Mouse (Mus musculus) urinary bladder, postnatal 10 days (tissue): ENCODE measurements around the gene Cd46.

ENCODE experiments used
- DNase-seq: peaks from one replicate; pipeline ENCODE4 v3.0.0; 2022; ENCODE audit warnings: low spot score

Cd46 gene

GRCm38 (mm10) chr1:195092220-195092720, at the start of gene Cd46:
Gene Cd46 (minus strand): TSS chr1:195092249.
- peak; percentile 20 for DNase-seq

- no peak for DNase-seq
Measured at GRCm38 (mm10) chr1:195132070-195132469, 40.0 kb upstream of the Cd46 start.

- DNase-seq = no peak
Measured at GRCm38 (mm10) chr1:195131675-195132015, 39.6 kb upstream of the Cd46 start.

- peak; percentile 36 for DNase-seq
Measured at GRCm38 (mm10) chr1:195130953-195131674, 39.1 kb upstream of the Cd46 start, which contains the start of gene Cr1l. Gene Cr1l (minus strand): TSS chr1:195131586.

- DNase-seq = no peak
Measured at GRCm38 (mm10) chr1:195130479-195130878, 38.4 kb upstream of the Cd46 start.

- DNase-seq = no peak
Measured at GRCm38 (mm10) chr1:195129867-195130266, 37.8 kb upstream of the Cd46 start.

- DNase-seq = no peak
Measured at GRCm38 (mm10) chr1:195114414-195114813, 22.4 kb upstream of the Cd46 start.

- DNase-seq = no peak
Measured at GRCm38 (mm10) chr1:195113621-195114020, 21.6 kb upstream of the Cd46 start.

GRCm38 (mm10) chr1:195100693-195101092, 8.6 kb upstream of the Cd46 start:
- DNase-seq = no peak

GRCm38 (mm10) chr1:195098004-195098403, 6.0 kb upstream of the Cd46 start:
- DNase-seq = no peak

GRCm38 (mm10) chr1:195091699-195092219, 290 bp downstream of the Cd46 start:
- no peak for DNase-seq

GRCm38 (mm10) chr1:195082142-195082541, 9.9 kb downstream of the Cd46 start:
- DNase-seq = no peak

GRCm38 (mm10) chr1:195040437-195040836, 51.6 kb downstream of the Cd46 start:
- no peak for DNase-seq

- DNase-seq = no peak
Measured at GRCm38 (mm10) chr1:195038386-195038785, 53.7 kb downstream of the Cd46 start.

GRCm38 (mm10) chr1:195037985-195038384, 54.1 kb downstream of the Cd46 start:
- DNase-seq = no peak

GRCm38 (mm10) chr1:195037483-195037882, 54.6 kb downstream of the Cd46 start:
- no peak for DNase-seq

GRCm38 (mm10) chr1:195033941-195034340, 58.1 kb downstream of the Cd46 start:
- DNase-seq = no peak

- no peak for DNase-seq
Measured at GRCm38 (mm10) chr1:195032738-195033137, 59.3 kb downstream of the Cd46 start.

GRCm38 (mm10) chr1:195031786-195032185, 60.3 kb downstream of the Cd46 start:
- no peak for DNase-seq

- no peak for DNase-seq
Measured at GRCm38 (mm10) chr1:195027507-195027906, 64.5 kb downstream of the Cd46 start.

- no peak for DNase-seq
Measured at GRCm38 (mm10) chr1:195023848-195024247, 68.2 kb downstream of the Cd46 start.

- DNase-seq = no peak
Measured at GRCm38 (mm10) chr1:195021831-195022230, 70.2 kb downstream of the Cd46 start.

GRCm38 (mm10) chr1:195019062-195019600, 72.9 kb downstream of the Cd46 start:
- DNase-seq = no peak
